In the genomic region with DNA sequence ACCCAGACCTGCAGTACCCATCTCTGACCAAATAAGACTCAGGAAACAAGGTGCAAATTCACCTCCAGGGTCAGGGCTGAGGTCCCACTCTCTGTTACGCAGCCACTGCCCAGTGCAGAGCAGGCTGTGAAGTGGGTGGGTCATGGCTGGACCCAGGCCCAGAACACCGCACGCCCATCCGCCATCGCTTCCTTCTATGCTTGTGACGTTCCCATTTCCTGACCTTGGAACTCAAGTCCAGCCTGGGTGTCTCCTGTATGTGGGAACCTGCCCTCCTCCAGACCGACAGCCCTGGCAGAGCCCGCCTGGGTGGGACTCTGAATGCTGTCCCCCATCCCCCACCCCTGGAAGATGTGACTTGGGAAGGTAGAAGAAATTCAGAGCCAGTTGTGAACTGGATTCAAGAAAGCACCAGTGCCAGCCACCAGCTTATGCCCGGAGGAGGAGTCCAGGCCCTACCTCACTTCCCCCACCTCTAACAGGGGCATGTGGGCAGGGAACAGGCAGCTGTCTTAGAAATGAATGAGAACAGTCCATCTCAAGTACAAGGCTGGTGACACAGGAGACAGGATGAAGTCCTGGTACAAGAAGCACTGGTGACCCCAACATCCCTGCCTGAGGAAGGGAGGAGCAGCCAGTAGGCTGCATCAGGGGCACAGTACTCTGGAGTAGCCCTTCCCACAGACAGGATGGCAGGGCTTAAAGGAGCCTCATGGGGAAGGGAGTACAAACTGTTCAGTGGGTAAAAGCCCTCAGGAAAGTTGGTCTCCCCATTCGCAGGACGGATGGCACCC, we compare ENCODE assay signal across 9 mouse cellular contexts. TPM values are rescaled to one million over a fixed set of nuclear protein-coding genes. Genes with fewer than 3 reads are reported as not detected.
A peak's percentile ranks its signal among the peaks of the same experiment; 100 is the strongest.
DNase-seq lines count a peak whose midpoint lies in the region; ATAC-seq lines count a peak whose summit lies in the region.
"Had no signal": no experiment of that assay in that cellular context is flagged by ENCODE, and none has a peak within 500 bp of the region (broad histone marks: within the 10 kb centered on the region; RNA-seq: fewer than 3 reads in every experiment).

No protein-coding gene starts in this region.

- peaks cover 50% of the 10 kb centered on the region for H3K4me1 ChIP-seq in embryonic facial prominence, embryonic 10.5 days

- H3K27me3 ChIP-seq in embryonic facial prominence, embryonic 10.5 days (replicated peaks; ENCODE audit: low read depth, poor library complexity, severe bottlenecking) = peaks cover 96% of the 10 kb centered on the region
- H3K27me3 ChIP-seq: Patski had no signal

- no peak for ATAC-seq in inflammation-experienced regulatory T-cells, adult 6 months
- ATAC-seq: Patski had no signal

- H3K27ac ChIP-seq in embryonic facial prominence, embryonic 10.5 days (replicated peaks) = peak overlapping the region; percentile 78

- no peaks in the 10 kb centered on the region for H3K9me3 ChIP-seq in embryonic facial prominence, embryonic 10.5 days

- DNase-seq in embryonic facial prominence, embryonic 10.5 days (ENCODE audit: low spot score) = no peak
- DNase-seq in heart, adult 18-20 months = peak; percentile 63 to 89
- peak; percentile 53 for DNase-seq in kidney, adult 18-20 months
- DNase-seq in lung, postnatal 14 days = peak; percentile 75
- no peak for DNase-seq in ovary, postnatal 14 days (ENCODE audit: low spot score)
- no peak for DNase-seq in testis, postnatal 14 days (ENCODE audit: low spot score)
- no peak for DNase-seq in embryo, embryonic 9.5 days (ENCODE audit: extremely low spot score)

- H3K4me3 ChIP-seq in embryonic facial prominence, embryonic 10.5 days = peak overlapping the region; percentile 33; the same call in 1 of the 2 replicates

- WGBS in embryonic facial prominence, embryonic 10.5 days = 84% methylated on average over 11 of the region's 11 CpGs

- no peaks in the 10 kb centered on the region for H3K36me3 ChIP-seq in embryonic facial prominence, embryonic 10.5 days (replicated peaks)

RNA-seq across cellular contexts. Expression of a gene that starts 31.4 kb away (rescaled TPM):
- 12.9 and 36.8 TPM in 2 replicates for polyA plus RNA-seq in embryonic facial prominence, embryonic 10.5 days (2016; fragmentation: Nextera tagmentation; extraction: Ambion mirVana)
- total RNA-seq in heart, adult 18-20 months (2021) = 10 to 100 TPM; 10.3 to 11.9 TPM
- not detected for polyA plus RNA-seq in inflammation-experienced regulatory T-cells, adult 6 months (2017; shearing (Covaris generic))

RNA-seq across cellular contexts. Expression of a gene that starts 31.8 kb away (rescaled TPM):
- polyA plus RNA-seq in embryonic facial prominence, embryonic 10.5 days (2016; fragmentation: Nextera tagmentation; extraction: Ambion mirVana) = 37.1 and 40.0 TPM in 2 replicates
- 10 to 100 TPM; 19.5 to 19.6 TPM for total RNA-seq in heart, adult 18-20 months (2021)
- polyA plus RNA-seq in inflammation-experienced regulatory T-cells, adult 6 months (2017; shearing (Covaris generic)) = 10 to 100 TPM; 26.3 to 33.7 (median 32.2) TPM

RNA-seq across cellular contexts. Expression of a gene that starts 32.1 kb away (rescaled TPM):
- polyA plus RNA-seq in embryonic facial prominence, embryonic 10.5 days (2016; fragmentation: Nextera tagmentation; extraction: Ambion mirVana) = 318 and 337 TPM in 2 replicates
- 1 to 10 TPM; 1.5 to 2.5 TPM for total RNA-seq in heart, adult 18-20 months (2021)
- 100 to 1,000 TPM in 1 of 3 experiments, 10 to 100 TPM in 2; 19.1 to 147 (median 22.1) TPM for polyA plus RNA-seq in inflammation-experienced regulatory T-cells, adult 6 months (2017; shearing (Covaris generic))

RNA-seq across cellular contexts. Expression of a gene that starts 37.7 kb away (rescaled TPM):
- 313 and 322 TPM in 2 replicates for polyA plus RNA-seq in embryonic facial prominence, embryonic 10.5 days (2016; fragmentation: Nextera tagmentation; extraction: Ambion mirVana)
- total RNA-seq in heart, adult 18-20 months (2021) = 10 to 100 TPM; 13.5 to 14.7 TPM
- polyA plus RNA-seq in inflammation-experienced regulatory T-cells, adult 6 months (2017; shearing (Covaris generic)) = 100 to 1,000 TPM; 121 to 329 (median 129) TPM

Comparison
In these comparisons a context has a peak if more than half of its experiments do, and no peak if none do; other contexts are left out.
1. DNase-seq: peak in heart, adult 18-20 months (2 of 2), kidney, adult 18-20 months (single experiment) and lung, postnatal 14 days (single experiment); none in embryonic facial prominence, embryonic 10.5 days (single experiment), ovary, postnatal 14 days (single experiment), testis, postnatal 14 days (single experiment) and embryo, embryonic 9.5 days (single experiment).
2. RNA of a gene that starts 31.4 kb away (polyA plus RNA-seq): 12.9 to 36.8 TPM in embryonic facial prominence, embryonic 10.5 days; not detected in inflammation-experienced regulatory T-cells, adult 6 months; every median in the first group is over 10 times any median in the second.